Mouse (Mus musculus): ENCODE results near the gene Gm17584. TPM values are rescaled to one million over a fixed set of nuclear protein-coding genes. Genes with fewer than 3 reads are reported as not detected.
"Not testable (repeated sequence)": the region's sequence is repeated elsewhere in the genome, so short reads cannot be mapped to it uniquely, and the experiment has no call there.

The Gm17584 gene
- not detected in 2 replicates for polyA plus RNA-seq (2016; fragmentation: Nextera tagmentation; extraction: Ambion mirVana)

GRCm38 (mm10) chrX:124500263-124500662, at the start of gene Gm17584:
Gene Gm17584, plus strand, starts transcription at chrX:124500563.
- no CpG with 5 or more reads among the region's 4 CpGs for WGBS (ENCODE audit: insufficient replicate concordance)
- H3K4me1 ChIP-seq; ATAC-seq; H3K27me3 ChIP-seq (replicated peaks); H3K4me2 ChIP-seq; H3K27ac ChIP-seq; H3K9ac ChIP-seq; H3K36me3 ChIP-seq; H3K4me3 ChIP-seq; H3K9me3 ChIP-seq (replicated peaks): not testable (repeated sequence)

Other genes with a start within 250 kb of the Gm17584 start
- not detected in 2 replicates for gene Gm17469, start 129.3 kb downstream of the Gm17584 start, polyA plus RNA-seq (2016; fragmentation: Nextera tagmentation; extraction: Ambion mirVana)